Mouse (Mus musculus) spleen, adult 2 months (tissue): ENCODE measurements at regions not wholly inside any gene's neighbourhood (a gene's known extent, or its start where the extent isn't known, plus 50 kb on each side); places are given as distances from the start of the nearest gene placed in this dataset.

Experiments
- CTCF ChIP-seq: fragments of 200-500 bp; IDR thresholded peaks from 2 replicates; pipeline ENCODE4 v1.5.1; 2011; ENCODE audit warnings: mild to moderate bottlenecking, inconsistent platforms; ENCODE audit not compliant: insufficient read depth, insufficient read length, insufficient replicate concordance; ENCODE audit errors: extremely low read depth
- POLR2A ChIP-seq: fragments of 200-500 bp; IDR thresholded peaks from 2 replicates; pipeline ENCODE4 v1.6.1; 2011; ENCODE audit warnings: low read depth, low read length, inconsistent platforms

DNA sequence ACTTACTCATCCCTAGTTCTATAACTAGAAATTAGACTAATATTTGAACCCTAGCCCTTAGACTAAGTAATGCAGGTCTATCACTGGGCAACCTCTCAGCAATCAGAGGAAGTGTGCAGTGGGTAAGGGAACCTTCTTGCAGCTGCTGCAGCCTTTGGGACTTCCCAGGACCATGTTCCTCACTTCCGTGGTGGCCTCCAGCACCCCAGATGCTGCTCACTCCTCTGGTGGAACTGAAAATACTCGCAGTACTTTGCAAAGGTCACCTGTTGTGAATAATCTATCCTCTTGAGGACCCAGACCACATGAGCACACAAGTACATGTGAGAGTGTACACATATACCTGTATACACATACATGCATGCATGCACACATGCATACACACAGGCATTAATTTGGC is 59.3 kb upstream of the Peli1 start:
- TF ChIP-seq POLR2A (no peak), CTCF (no peak)
